ENCODE assay signal across 25 mouse cellular contexts in the genomic region with DNA sequence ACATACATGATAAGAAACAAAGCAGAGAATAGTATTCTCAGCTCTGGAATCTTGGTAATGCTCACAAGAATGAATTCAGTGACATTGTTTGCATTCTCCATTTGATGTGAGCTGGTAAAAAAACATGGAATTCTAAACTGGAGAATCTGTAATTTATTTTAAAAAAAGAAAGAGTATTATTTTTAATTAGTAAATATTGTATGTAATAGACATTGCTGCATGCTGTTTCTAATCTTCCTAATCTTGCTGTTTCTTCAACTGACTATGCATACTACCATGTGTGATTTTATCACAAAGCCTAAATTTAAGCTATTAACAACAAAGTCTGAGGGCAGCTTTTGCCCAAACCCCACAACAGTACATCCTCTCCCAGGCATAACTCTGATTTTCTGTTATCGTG. TPM values are rescaled to one million over a fixed set of nuclear protein-coding genes. Genes with fewer than 3 reads are reported as not detected.
A peak's percentile ranks its signal among the peaks of the same experiment; 100 is the strongest.
DNase-seq lines count a peak whose midpoint lies in the region; TF ChIP-seq lines count a peak whose summit lies in the region.
"Had no signal": no experiment of that assay in that cellular context is flagged by ENCODE, and none has a peak within 500 bp of the region (broad histone marks: within the 10 kb centered on the region; RNA-seq: fewer than 3 reads in every experiment).

Gene Olfr1230 (minus strand): TSS at position 101 of the 400 bp plus-strand sequence.

- no peak for TF ChIP-seq CTCF in bone marrow macrophage, adult 2 months (IDR thresholded peaks at IDR 0.05; ENCODE audit: low read depth, low read length)

- H3K4me3 ChIP-seq in bone marrow macrophage, adult 2 months (ENCODE audit: insufficient read depth, low read length): no peak within 1 kb of the TSS

- peak within 1 kb of the TSS; percentile 84 for H3K27ac ChIP-seq in bone marrow macrophage, adult 2 months (ENCODE audit: insufficient read depth, low read depth, low read length)

- no peak for DNase-seq in gastrocnemius, adult 8-10 months (ENCODE audit: low spot score in 2 of 2)
- DNase-seq: adrenal gland, adult 2 months; adrenal gland, adult 8-10 months; adrenal gland, postnatal 10 days; adrenal gland, postnatal 14 days; adrenal gland, postnatal 25 days; adrenal gland, postnatal 36 days; B cell, adult 2 months; cerebellum, adult 11 months; cerebellum, adult 11-12 months; cerebellum, adult 18-20 months; cerebellum, adult 2 months; cerebellum, adult 8-10 months had no signal

- no peak for TF ChIP-seq POLR2A in bone marrow macrophage, adult 2 months (IDR thresholded peaks at IDR 0.05; ENCODE audit: borderline replicate concordance, low read depth, low read length)

- H3K4me1 ChIP-seq in bone marrow macrophage, adult 2 months (ENCODE audit: control insufficient read depth, insufficient read depth, low read length): peaks cover 9% of the 10 kb centered on the region

RNA-seq across cellular contexts. Expression of gene Olfr1230, which starts in this region (rescaled TPM):
- polyA plus RNA-seq in bone marrow macrophage, adult 2 months (2012; ENCODE audit: insufficient read depth, insufficient read length, missing spikeins): not detected in 2 replicates
- total RNA-seq in gastrocnemius, adult 8-10 months (2022): not detected
- total RNA-seq: adrenal gland, adult 18-20 months; adrenal gland, adult 2 months; adrenal gland, adult 8-10 months; adrenal gland, postnatal 10 days; adrenal gland, postnatal 14 days; adrenal gland, postnatal 25 days; adrenal gland, postnatal 36 days; adrenal gland, postnatal 4 days; CH12.LX; ES-E14; G1E; MEL had no signal
- polyA plus RNA-seq: activated CD4-positive, CD25-positive, alpha-beta regulatory T cell, adult 4 months; adrenal gland, adult 2 months; brain, embryonic 14.5 days; C2C12; CD4-positive, CD25-positive, alpha-beta regulatory T cell, adult 4 months; cerebellum, adult 2 months; G1E; Patski had no signal
